Mouse (Mus musculus) C2C12 (cell line): ENCODE measurements around the gene Gm14548.

Experiments used
- CTCF ChIP-seq: IDR thresholded peaks from one replicate; pipeline ENCODE4 v1.5.1; 2011; ENCODE audit not compliant: control insufficient read depth, insufficient read depth, insufficient read length
- FOSL1 ChIP-seq: IDR thresholded peaks from one replicate; pipeline ENCODE4 v1.8.0; 2011; ENCODE audit warnings: mild to moderate bottlenecking, low read length; ENCODE audit not compliant: poor library complexity, insufficient read depth, severe bottlenecking
- MAX ChIP-seq: IDR thresholded peaks from one replicate; pipeline ENCODE4 v1.6.1; 2011; ENCODE audit warnings: mild to moderate bottlenecking, control low read depth
- MYOD1 ChIP-seq: IDR thresholded peaks from one replicate; pipeline ENCODE4 v1.6.1; 2011; ENCODE audit warnings: low read depth; ENCODE audit not compliant: control insufficient read depth, insufficient read length
- MYOG ChIP-seq: IDR thresholded peaks from one replicate; pipeline ENCODE4 v1.6.1; 2011; ENCODE audit not compliant: control insufficient read depth, insufficient read length; ENCODE audit errors: extremely low read depth
- USF1 ChIP-seq: IDR thresholded peaks from one replicate; pipeline ENCODE4 v1.6.1; 2011; ENCODE audit warnings: low read depth, mild to moderate bottlenecking, control low read depth, moderate library complexity

DNA sequence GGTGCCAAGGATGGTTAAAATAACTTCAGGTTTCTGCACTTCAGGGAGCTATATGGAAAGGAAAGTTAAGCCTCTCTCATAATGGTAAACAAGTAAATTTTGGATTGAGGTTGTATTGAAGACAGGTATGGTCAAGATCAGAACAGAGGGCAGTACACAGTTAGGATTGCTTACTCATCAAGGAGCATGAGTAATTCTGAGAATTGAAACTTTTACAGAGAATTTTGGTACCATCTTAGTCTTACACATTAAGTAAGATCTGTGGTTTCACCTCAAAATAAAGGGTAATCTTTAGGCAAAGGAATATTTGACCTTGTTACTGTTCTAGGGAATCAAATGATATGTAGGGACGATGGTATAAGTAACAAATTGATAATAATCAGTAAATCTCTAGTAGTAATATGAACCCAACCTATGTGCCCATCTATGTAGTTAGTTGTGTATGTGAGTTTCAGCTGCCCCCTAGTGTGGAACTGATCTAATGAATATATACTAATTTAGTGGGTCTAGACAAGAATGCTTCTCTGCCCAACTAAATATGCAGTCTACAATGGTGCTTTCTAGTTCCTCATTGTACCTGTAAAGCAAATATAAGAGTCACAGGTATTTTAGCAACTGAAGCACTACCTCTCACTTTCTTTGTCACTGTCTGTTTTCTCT, 42.1 kb upstream of the Gm14548 start:
- TF ChIP-seq CTCF (no peak), MYOG (no peak), USF1 (no peak), MAX (no peak), FOSL1 (no peak), MYOD1 (no peak)
